Mouse (Mus musculus) lung, postnatal 36 days (tissue): ENCODE measurements around the gene Rem2.

Experiments used
- DNase-seq: peaks from one replicate; pipeline ENCODE4 v3.0.0; 2022; ENCODE audit warnings: mixed read lengths

Rem2 gene

GRCm38 (mm10) chr14:54475941-54476844 lies at the start of gene Rem2:
TSS of gene Rem2 (plus strand) at chr14:54476100.
- peak; percentile 86 for DNase-seq

GRCm38 (mm10) chr14:54426689-54427398 lies 49.1 kb upstream of the Rem2 start, which contains the start of gene Mrpl52:
TSS of gene Mrpl52 (plus strand) at chr14:54426909.
- DNase-seq = peak; percentile 96

GRCm38 (mm10) chr14:54427696-54428095 lies 48.2 kb upstream of the Rem2 start:
- DNase-seq = no peak

GRCm38 (mm10) chr14:54428421-54428820 lies 47.5 kb upstream of the Rem2 start:
- no peak for DNase-seq

- no peak for DNase-seq
Measured at GRCm38 (mm10) chr14:54429332-54430093, 46.4 kb upstream of the Rem2 start.

- no peak for DNase-seq
Measured at GRCm38 (mm10) chr14:54430406-54431145, 45.3 kb upstream of the Rem2 start.

- DNase-seq = peak; percentile 78
Measured at GRCm38 (mm10) chr14:54431334-54432077, 44.4 kb upstream of the Rem2 start, which contains the start of gene Mmp14. TSS of gene Mmp14 (plus strand) at chr14:54431612.

- DNase-seq = peak; percentile 53
Measured at GRCm38 (mm10) chr14:54432078-54432836, 43.6 kb upstream of the Rem2 start.

GRCm38 (mm10) chr14:54432837-54433830 lies 42.8 kb upstream of the Rem2 start:
- DNase-seq = peak; percentile 46

GRCm38 (mm10) chr14:54433941-54434531 lies 41.9 kb upstream of the Rem2 start:
- DNase-seq = peak; percentile 42

- DNase-seq = no peak
Measured at GRCm38 (mm10) chr14:54435194-54435918, 40.5 kb upstream of the Rem2 start.

- DNase-seq = no peak
Measured at GRCm38 (mm10) chr14:54439155-54439554, 36.7 kb upstream of the Rem2 start.

- DNase-seq = no peak
Measured at GRCm38 (mm10) chr14:54439610-54440009, 36.3 kb upstream of the Rem2 start.

GRCm38 (mm10) chr14:54440538-54440937 lies 35.4 kb upstream of the Rem2 start:
- no peak for DNase-seq

GRCm38 (mm10) chr14:54441365-54441764 lies 34.5 kb upstream of the Rem2 start:
- DNase-seq = no peak

- DNase-seq = no peak
Measured at GRCm38 (mm10) chr14:54442548-54442947, 33.4 kb upstream of the Rem2 start.

GRCm38 (mm10) chr14:54443196-54443595 lies 32.7 kb upstream of the Rem2 start:
- no peak for DNase-seq
